Mouse (Mus musculus) megakaryocyte, embryonic 14.5 days (primary cell): Measurements from ENCODE around the gene Mapk7.

Experiments
- FLI1 ChIP-seq: IDR thresholded peaks from 2 replicates; pipeline ENCODE4 v1.6.1; 2012; ENCODE audit warnings: low read length, inconsistent platforms, mixed read lengths
- GATA1 ChIP-seq: IDR thresholded peaks from 3 replicates; pipeline ENCODE4 v1.6.1; 2012; ENCODE audit warnings: mixed read lengths, low read length, inconsistent platforms, borderline replicate concordance

GRCm38 (mm10) chr11:61485541-61486457 is 8.4 kb downstream of the Mapk7 start:
- no peak for TF ChIP-seq GATA1
- no peak for TF ChIP-seq FLI1
